Mouse (Mus musculus): ENCODE results near the gene Prpf8.

DNA sequence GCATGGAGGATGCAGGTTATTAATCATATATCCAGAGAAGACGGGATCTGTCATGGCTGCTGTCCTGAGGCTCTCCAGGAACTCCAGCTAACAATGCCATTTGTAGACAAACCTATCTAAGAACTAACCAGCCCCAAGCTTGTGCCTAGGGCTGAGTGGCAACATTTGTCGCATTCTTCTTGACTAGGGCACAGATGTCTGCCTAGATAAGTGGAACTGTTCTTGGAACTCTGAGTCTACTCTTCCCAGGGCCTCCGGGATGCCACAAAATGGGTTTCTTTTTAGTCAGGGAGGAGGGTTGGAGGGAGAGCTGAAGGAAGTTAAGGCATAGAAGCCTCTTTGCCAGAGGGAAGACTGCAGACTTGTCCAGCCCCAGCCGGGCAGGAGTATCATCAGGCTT, 59.4 kb downstream of the Prpf8 start:
- TF ChIP-seq CTCF (IDR thresholded peaks at IDR 0.05; ENCODE audit: borderline replicate concordance, control insufficient read depth, extremely low read depth, insufficient read depth, low read length, poor library complexity) (no peak), POLR2A (IDR thresholded peaks at IDR 0.05; ENCODE audit: control insufficient read depth, extremely low read depth, insufficient read depth, low read length, poor library complexity) (no peak)

Measured in thymus, adult 2 months (tissue).